Mouse (Mus musculus): ENCODE data around the gene Rangap1.

DNA sequence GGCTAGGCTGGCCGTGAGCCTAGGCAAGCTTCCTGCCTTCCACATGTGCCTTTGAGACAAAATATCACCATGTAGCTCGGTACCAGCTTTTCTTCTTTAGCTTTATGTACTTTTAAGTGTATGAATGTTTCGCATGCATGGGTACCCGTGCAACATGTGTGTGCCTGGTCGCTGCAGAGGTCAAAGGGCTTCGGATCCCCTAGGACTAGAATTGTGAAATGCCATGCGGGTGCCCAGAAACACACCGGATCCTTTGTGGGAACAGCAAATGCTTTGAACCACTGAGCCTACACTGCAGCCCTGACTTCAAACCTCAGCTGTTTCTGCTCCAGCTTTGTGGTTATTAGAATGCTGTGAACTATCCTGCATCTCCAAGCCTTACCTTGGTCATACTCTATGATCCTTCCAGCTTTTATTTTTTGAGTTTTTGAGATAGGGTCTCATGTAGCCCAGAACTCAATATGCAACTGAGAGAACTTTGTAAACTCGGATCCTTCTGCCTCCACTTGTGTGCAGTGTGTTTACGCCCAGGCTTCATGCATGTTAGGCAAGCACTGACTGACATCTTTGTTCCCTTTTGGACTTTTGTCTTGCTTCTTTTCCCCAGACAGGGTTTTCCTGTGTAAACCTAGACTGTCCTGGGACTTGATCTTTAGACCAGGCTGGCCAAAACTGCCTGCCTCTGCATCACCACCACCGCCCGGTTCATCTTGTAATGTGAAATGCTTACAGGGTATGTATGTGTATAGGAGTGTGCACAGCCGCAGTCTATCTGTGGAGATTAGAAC, 42.8 kb downstream of the Rangap1 start:
- TF ChIP-seq TAL1 (IDR thresholded peaks at IDR 0.05; ENCODE audit: low read length) (no peak), GATA1 (IDR thresholded peaks at IDR 0.05; ENCODE audit: low read length) (no peak)
